Mouse (Mus musculus) C2C12 (cell line): ENCODE measurements at regions not wholly inside any gene's neighbourhood (a gene's known extent, or its start where the extent isn't known, plus 50 kb on each side); places are given as distances from the start of the nearest gene placed in this dataset.

ENCODE experiments used
- CEBPB ChIP-seq: IDR thresholded peaks from one replicate; pipeline ENCODE4 v1.6.1; 2011; ENCODE audit warnings: low read depth, mild to moderate bottlenecking, control low read depth, moderate library complexity
- CTCF ChIP-seq: IDR thresholded peaks from one replicate; pipeline ENCODE4 v1.5.1; 2011; ENCODE audit not compliant: control insufficient read depth, insufficient read depth, insufficient read length
- FOSL1 ChIP-seq: IDR thresholded peaks from one replicate; pipeline ENCODE4 v1.8.0; 2011; ENCODE audit warnings: mild to moderate bottlenecking, low read length; ENCODE audit not compliant: poor library complexity, insufficient read depth, severe bottlenecking
- MAX ChIP-seq: IDR thresholded peaks from one replicate; pipeline ENCODE4 v1.6.1; 2011; ENCODE audit warnings: mild to moderate bottlenecking, control low read depth
- USF1 ChIP-seq: IDR thresholded peaks from one replicate; pipeline ENCODE4 v1.6.1; 2011; ENCODE audit warnings: low read depth, mild to moderate bottlenecking, control low read depth, moderate library complexity

DNA sequence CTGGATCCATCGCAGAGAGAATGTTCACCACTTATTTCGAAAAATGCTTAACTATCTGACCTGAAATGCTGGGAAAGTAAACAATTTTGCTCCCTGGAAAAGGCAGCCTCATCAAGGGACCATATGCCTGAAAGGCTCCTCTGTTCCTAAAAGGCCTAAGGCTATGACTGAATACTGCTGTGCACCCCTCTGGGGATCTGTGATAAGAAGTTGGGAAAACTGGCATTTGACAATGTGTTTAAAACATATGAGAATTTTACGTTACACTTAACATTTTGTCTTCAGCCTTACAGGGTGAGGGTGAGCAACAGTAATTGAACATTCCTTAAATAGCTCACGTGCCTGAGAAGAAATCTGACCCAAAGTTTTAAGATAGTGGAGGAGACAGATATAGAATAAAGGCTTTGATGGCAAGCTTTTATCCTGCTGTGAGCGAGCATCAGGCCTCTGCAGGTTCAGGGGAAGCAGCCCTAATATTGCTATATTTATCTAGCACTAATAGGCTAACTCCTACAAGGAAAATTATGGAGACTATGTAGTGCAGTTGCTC lies 468.7 kb downstream of the Plxdc2 start:
- TF ChIP-seq CTCF (no peak), FOSL1 (no peak), CEBPB (no peak), USF1 (no peak), MAX (no peak)
